Mouse (Mus musculus): ENCODE measurements around the gene Gnb1l.
A peak's percentile ranks its signal among the peaks of the same experiment; 100 is the strongest.

The Gnb1l gene

DNA sequence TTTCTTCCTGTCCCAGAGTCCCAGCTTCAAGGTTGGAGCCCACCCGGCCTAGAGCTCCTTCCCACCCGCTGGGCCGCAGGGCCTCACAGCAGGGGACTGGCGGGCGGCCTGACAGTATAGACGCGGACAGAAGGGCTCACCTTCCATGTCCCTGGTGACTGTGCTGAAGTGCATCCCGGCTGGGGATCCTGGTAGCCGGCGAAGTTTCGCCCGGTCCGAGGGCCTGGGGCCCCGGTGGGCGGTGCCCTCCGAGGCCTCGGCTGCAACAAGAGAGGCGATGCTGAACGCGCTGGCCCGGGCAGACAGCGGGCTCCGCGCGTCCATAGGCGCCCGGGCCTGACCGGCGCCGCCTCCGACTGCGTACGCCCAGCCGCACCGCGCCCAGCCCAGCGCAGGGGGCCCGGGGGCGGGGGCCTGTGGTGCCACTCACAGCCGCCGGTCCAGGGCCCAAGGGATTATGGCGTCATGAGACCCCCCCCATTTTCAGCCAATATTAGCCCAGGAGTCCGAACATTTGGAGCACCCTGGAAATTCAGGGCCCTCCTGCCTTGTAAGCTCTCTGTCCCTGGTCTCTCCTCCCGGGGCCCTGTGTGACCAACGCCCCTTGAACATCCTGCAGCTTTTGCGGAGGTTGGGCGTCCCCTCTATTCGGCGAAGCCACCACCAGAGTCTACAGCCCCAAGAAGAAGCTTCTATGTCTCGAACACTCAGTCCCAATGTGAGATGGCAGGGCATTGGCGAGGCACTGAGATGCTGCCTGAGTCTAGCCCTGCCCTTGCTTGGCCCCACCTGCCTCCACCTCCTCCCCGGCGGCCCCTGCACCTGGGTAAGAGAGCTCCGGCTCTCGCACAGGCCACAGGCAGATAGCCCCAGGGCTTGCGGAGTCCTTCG is 89.6 kb downstream of the Gnb1l start:
- no peak for DNase-seq

- no peak for DNase-seq
Observed at GRCm38 (mm10) chr16:18588738-18589055, 90.2 kb downstream of the Gnb1l start.

DNA sequence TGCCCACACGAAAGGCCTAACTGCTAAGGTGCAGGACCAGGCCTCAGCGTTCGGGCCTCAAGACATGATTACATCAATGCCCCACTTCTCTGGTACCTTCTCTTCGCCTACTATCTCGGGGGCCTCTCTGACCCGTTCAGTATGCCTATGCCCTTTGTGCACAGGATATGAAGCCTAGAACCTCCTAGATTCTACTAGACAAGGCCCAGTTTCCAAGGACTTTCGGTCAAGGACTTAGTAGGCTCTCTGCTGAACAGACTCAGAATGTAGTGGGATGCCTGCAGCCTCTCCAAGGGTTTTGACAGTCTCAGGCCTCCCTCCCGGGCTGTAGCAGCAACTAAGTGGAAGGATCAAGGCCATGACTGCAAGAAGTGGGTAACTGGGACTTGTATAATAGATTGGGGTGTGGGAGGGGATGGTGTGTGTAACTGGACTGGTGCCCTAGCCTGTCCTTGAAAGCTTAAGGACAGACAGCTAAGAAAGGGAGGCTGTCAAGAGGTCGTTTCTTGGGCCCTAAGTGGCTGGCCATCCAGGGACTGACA is 90.6 kb downstream of the Gnb1l start:
- no peak for DNase-seq

GRCm38 (mm10) chr16:18589804-18590790 is 91.6 kb downstream of the Gnb1l start, which contains the start of gene Tbx1:
Tbx1 (minus strand) TSS chr16:18590671.
- peak in 1 of 2 experiments; percentile 18 for DNase-seq

- no peak for DNase-seq
Observed at GRCm38 (mm10) chr16:18591047-18592018, 92.8 kb downstream of the Gnb1l start.

GRCm38 (mm10) chr16:18593930-18594329 is 95.4 kb downstream of the Gnb1l start:
- DNase-seq = no peak

- DNase-seq = no peak
Observed at GRCm38 (mm10) chr16:18596255-18596654, 97.7 kb downstream of the Gnb1l start.

DNA sequence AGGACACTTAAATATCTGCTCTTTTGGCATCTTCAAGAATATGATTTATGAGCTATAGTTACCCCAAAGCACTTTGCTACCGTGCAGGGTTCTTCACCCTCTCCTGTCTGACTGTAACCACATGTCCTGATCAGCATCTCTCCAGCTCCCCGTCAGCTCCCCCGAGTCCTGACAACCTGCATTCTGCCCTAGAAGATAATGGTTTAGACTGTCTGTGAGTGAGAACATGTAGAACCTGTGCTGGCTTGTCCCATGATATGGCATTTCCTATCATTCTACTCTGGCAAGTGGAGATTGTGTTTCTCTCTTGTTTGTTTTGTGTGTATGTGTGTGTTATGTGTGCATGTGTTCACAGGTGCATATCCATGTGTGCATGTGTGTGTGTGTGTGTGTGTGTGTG is 99.5 kb downstream of the Gnb1l start:
- DNase-seq = no peak

DNA sequence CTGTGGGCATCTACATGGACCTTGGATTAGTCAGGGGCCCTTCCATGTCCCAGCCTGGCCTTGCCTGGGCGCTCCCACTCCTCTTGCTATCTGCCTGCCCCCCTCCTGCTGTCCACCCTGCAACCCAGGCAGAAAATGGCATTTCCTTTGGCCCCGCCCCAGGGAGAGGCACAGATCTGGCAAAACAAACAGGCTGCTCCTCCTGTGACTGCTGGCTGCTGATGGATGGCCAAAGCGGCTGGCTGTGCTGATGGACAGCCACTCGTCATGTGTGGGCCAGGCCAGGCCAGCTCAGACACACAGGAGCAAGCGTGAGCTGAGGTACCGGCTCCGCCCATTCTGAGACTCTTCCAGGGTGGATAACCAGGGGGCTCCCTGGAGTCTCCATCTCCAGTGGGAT is 102.9 kb downstream of the Gnb1l start:
- DNase-seq = no peak

DNA sequence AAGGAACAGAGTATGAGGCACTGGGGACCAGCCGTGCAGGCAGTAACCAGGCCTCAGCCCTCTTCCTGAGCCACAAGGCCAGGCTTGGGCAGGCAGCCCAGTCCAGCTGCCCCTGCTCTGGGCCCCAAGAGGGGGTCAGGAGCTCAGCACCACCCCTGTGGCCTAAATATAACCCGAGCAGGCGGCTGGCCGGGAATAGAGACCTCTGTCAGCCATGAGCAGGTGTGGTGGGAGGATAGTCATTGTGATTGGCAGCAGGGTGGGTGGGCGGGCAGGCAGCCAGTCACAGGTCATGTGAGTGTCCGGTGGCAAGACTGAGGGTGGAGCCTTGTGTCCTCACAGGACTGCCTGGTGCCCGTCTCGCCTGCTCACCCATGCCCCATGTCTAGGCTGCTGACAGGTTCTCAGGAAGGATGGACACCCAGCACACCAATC is 105.8 kb downstream of the Gnb1l start:
- DNase-seq = peak; percentile 21 to 38

DNA sequence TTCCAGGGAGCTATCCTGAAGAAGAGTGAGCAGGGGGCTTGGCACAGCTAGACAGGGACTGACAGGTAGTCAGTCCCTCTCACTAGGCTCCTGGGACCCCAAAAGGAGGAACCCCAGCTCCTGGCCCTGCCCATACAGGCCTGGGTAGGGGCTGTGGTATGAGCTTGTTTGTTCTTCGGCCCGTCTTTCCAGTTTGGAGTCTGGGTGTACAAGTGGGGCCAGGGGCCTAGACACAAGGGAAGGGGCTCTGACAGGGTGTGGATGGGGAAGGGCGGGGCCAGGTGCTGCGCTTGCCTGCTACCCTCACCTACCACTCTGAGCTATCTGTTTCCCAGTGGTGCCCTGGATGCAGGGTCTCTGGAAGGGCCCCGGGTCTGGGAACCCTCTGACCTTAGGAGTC is 107.2 kb downstream of the Gnb1l start:
- no peak for DNase-seq

GRCm38 (mm10) chr16:18608226-18608625 is 109.7 kb downstream of the Gnb1l start:
- DNase-seq = no peak

- no peak for DNase-seq
Observed at GRCm38 (mm10) chr16:18609099-18609498, 110.6 kb downstream of the Gnb1l start.

DNA sequence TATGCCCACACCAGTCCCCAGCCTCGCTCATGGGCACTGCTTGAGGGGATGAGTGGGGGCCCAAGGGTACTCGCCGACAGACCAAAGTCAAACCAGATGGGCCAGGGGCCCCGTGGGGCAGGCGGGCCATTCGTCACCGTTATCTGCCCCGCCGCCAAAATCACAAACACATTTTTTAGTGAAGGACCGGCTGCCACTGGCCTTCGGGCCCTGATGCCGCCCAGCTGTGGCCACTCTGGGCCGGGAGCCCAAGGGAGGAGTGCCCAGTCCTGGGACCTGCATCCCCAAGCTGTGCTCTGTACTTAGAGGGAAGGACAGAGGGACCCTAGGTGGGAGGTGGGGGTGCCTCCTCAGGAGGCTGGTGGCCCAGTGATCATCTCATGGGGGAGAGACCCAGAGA is 113.2 kb downstream of the Gnb1l start:
- no peak for DNase-seq

GRCm38 (mm10) chr16:18613301-18613700 is 114.8 kb downstream of the Gnb1l start:
- no peak for DNase-seq
